ENCODE assay signal across 11 mouse cellular contexts in the genomic region with DNA sequence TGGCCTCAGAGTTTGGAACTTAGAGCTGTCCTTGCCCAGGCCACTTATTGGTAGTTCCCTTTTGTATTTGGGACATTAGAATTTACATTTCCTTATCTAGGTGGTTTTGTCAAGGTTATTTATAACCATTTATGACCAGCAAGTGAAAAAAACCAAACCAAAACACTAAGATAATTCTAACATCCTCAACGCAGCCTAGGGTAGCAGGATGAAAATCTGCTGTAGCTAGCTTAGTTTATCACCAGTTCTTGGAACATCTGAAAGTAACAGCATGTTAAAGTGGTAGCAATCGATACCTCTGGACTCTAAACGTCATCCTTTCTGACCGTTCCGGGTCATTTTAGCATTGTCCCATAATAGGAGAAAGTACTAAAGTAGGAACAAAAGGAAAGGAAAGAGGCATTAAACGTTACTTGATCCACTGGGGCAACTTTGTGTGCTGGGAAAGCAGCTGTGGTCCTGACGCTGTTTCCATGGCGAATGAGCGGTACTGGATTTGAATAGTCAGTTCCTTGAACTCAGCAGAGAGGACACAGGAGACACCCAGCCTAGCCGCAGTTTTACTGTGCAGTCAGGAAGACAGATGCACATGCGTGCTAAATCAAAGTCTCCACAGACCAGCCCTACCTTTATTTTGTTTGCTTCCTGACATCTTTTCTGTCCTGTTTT. TPM values are rescaled to one million over a fixed set of nuclear protein-coding genes. Genes with fewer than 3 reads are reported as not detected.
DNase-seq lines count a peak whose midpoint lies in the region; ATAC-seq and TF ChIP-seq lines count a peak whose summit lies in the region.
"Had no signal": no experiment of that assay in that cellular context is flagged by ENCODE, and none has a peak within 500 bp of the region (broad histone marks: within the 10 kb centered on the region; RNA-seq: fewer than 3 reads in every experiment).

No protein-coding gene starts in this region.

- peak; percentile 52; the same call in 1 of the 2 replicates for ATAC-seq in limb, embryonic 13.5 days (ENCODE audit: low FRiP score, low read depth)
- ATAC-seq in activated CD4-positive, CD25-positive, alpha-beta regulatory T cell, adult 4 months: no peak

- no peak for TF ChIP-seq EP300 in MEL (IDR thresholded peaks at IDR 0.05; ENCODE audit: low read depth in 1 of 2, low read length in 2 of 2)

- no peaks in the 10 kb centered on the region for H3K9me3 ChIP-seq in heart, embryonic 10.5 days
- no peaks in the 10 kb centered on the region for H3K9me3 ChIP-seq in MEL (replicated peaks; ENCODE audit: insufficient read depth, low read length)
- H3K9me3 ChIP-seq in forebrain, embryonic 10.5 days: no peaks in the 10 kb centered on the region
- no peaks in the 10 kb centered on the region for H3K9me3 ChIP-seq in limb, embryonic 13.5 days

- H3K36me3 ChIP-seq in heart, embryonic 10.5 days: no peaks in the 10 kb centered on the region
- peaks cover 0 to 6% of the 10 kb centered on the region in 2 experiments; a peak in 2 of 4 replicates for H3K36me3 ChIP-seq in MEL (ENCODE audit: control insufficient read depth in 1 of 2, insufficient read depth in 2 of 2, low read length in 2 of 2)
- no peaks in the 10 kb centered on the region for H3K36me3 ChIP-seq in forebrain, embryonic 10.5 days (replicated peaks)
- no peaks in the 10 kb centered on the region for H3K36me3 ChIP-seq in limb, embryonic 13.5 days

- TF ChIP-seq POLR2A in MEL (IDR thresholded peaks at IDR 0.05; ENCODE audit: control insufficient read depth in 1 of 2, insufficient read depth in 1 of 2, low read depth in 1 of 2, low read length in 2 of 2, poor library complexity in 1 of 2): no peak

- no peak for TF ChIP-seq RAD21 in MEL (IDR thresholded peaks at IDR 0.05; ENCODE audit: low read depth, low read length)

- H3K4me3 ChIP-seq in heart, embryonic 10.5 days: no peak overlapping the region
- peak overlapping the region; percentile 50 to 66 for H3K4me3 ChIP-seq in MEL (ENCODE audit: control insufficient read depth in 1 of 2, insufficient read depth in 1 of 2, low read depth in 2 of 2, low read length in 2 of 2)
- no peak overlapping the region for H3K4me3 ChIP-seq in forebrain, embryonic 10.5 days
- H3K4me3 ChIP-seq in limb, embryonic 13.5 days: no peak overlapping the region

- H3K27ac ChIP-seq in heart, embryonic 10.5 days: no peak overlapping the region
- peak overlapping the region; percentile 65 for H3K27ac ChIP-seq in MEL (ENCODE audit: control insufficient read depth, low read depth, low read length)
- H3K27ac ChIP-seq in forebrain, embryonic 10.5 days: no peak overlapping the region
- no peak overlapping the region; the same call in 1 of the 2 replicates for H3K27ac ChIP-seq in limb, embryonic 13.5 days
- H3K27ac ChIP-seq: macrophage had no signal

- peak; percentile 17 to 40 for DNase-seq in heart, adult 18-20 months
- DNase-seq in heart, embryonic 10.5 days (ENCODE audit: low spot score): no peak
- DNase-seq in MEL (ENCODE audit: low read depth, low spot score): peak; percentile 16
- peak; percentile 33 for DNase-seq in forebrain, embryonic 10.5 days (ENCODE audit: extremely low spot score, low spot score)
- DNase-seq in urinary bladder, adult 2 months (ENCODE audit: low spot score): no peak
- no peak for DNase-seq in ovary, postnatal 36 days (ENCODE audit: low spot score)
- DNase-seq: cerebellum, adult 11-12 months; spleen, adult 18-20 months had no signal

- H3K9ac ChIP-seq in MEL (ENCODE audit: control insufficient read depth, low read depth, low read length, poor library complexity, severe bottlenecking): peak overlapping the region; percentile 53
- H3K9ac ChIP-seq in limb, embryonic 13.5 days: no peak overlapping the region

- no peaks in the 10 kb centered on the region for H3K27me3 ChIP-seq in heart, embryonic 10.5 days (ENCODE audit: insufficient read depth, poor library complexity, severe bottlenecking)
- no peaks in the 10 kb centered on the region for H3K27me3 ChIP-seq in MEL (ENCODE audit: control insufficient read depth in 1 of 2, insufficient read depth in 2 of 2, low read length in 2 of 2)
- H3K27me3 ChIP-seq in forebrain, embryonic 10.5 days (ENCODE audit: poor library complexity, severe bottlenecking): peaks cover 81% of the 10 kb centered on the region
- H3K27me3 ChIP-seq in limb, embryonic 13.5 days: no peaks in the 10 kb centered on the region

- H3K4me2 ChIP-seq in limb, embryonic 13.5 days (replicated peaks): peak overlapping the region; percentile 1; the same call in 1 of the 2 replicates

- no peaks in the 10 kb centered on the region for H3K79me2 ChIP-seq in MEL (ENCODE audit: control insufficient read depth, insufficient read depth, low read length, poor library complexity)

- H3K4me1 ChIP-seq in heart, embryonic 10.5 days: peaks cover 30% of the 10 kb centered on the region
- H3K4me1 ChIP-seq in MEL (ENCODE audit: control insufficient read depth in 1 of 2, insufficient read depth in 2 of 2, low read length in 2 of 2): peaks cover 2 to 3% of the 10 kb centered on the region in 2 experiments; a peak in 2 of 4 replicates
- H3K4me1 ChIP-seq in forebrain, embryonic 10.5 days: peaks cover 31% of the 10 kb centered on the region
- peaks cover 40% of the 10 kb centered on the region for H3K4me1 ChIP-seq in limb, embryonic 13.5 days

- WGBS in heart, embryonic 10.5 days: 81% methylated on average over 11 of the region's 11 CpGs
- WGBS in forebrain, embryonic 10.5 days: 51% methylated on average over 11 of the region's 11 CpGs
- WGBS in limb, embryonic 13.5 days: 53% methylated on average over 11 of the region's 11 CpGs

- no peak for TF ChIP-seq CTCF in MEL (IDR thresholded peaks at IDR 0.05 in 2 of 3, conservative IDR thresholded peaks at IDR 0.05 in 1 of 3; ENCODE audit: control insufficient read depth in 1 of 3, insufficient read depth in 1 of 3, low read depth in 2 of 3, low read length in 3 of 3, poor library complexity in 1 of 3, severe bottlenecking in 1 of 3)

TF ChIP-seq in MEL, 35 proteins besides CTCF, POLR2A, EP300 and RAD21:
- no peak for TF ChIP-seq BHLHE40 (IDR thresholded peaks at IDR 0.05; ENCODE audit: borderline replicate concordance, low read depth, low read length)
- no peak for TF ChIP-seq ZC3H11A (IDR thresholded peaks at IDR 0.05; ENCODE audit: low read depth, low read length)
- TF ChIP-seq USF2 (IDR thresholded peaks at IDR 0.05; ENCODE audit: borderline replicate concordance in 1 of 2, insufficient read depth in 1 of 2, low read depth in 1 of 2, low read length in 2 of 2): no peak
- TF ChIP-seq JUND (IDR thresholded peaks at IDR 0.05; ENCODE audit: low read depth, low read length): no peak
- TF ChIP-seq UBTF (IDR thresholded peaks at IDR 0.05; ENCODE audit: borderline replicate concordance, insufficient read depth, low read depth, low read length): no peak
- no peak for TF ChIP-seq MXI1 (IDR thresholded peaks at IDR 0.05; ENCODE audit: low read depth, low read length)
- no peak for TF ChIP-seq TBP (IDR thresholded peaks at IDR 0.05; ENCODE audit: low read depth, low read length)
- TF ChIP-seq MAZ (IDR thresholded peaks at IDR 0.05; ENCODE audit: low read depth, low read length): no peak
- no peak for TF ChIP-seq POLR2AphosphoS5 (IDR thresholded peaks at IDR 0.05; ENCODE audit: borderline replicate concordance, low read depth, low read length)
- no peak for TF ChIP-seq CHD2 (IDR thresholded peaks at IDR 0.05; ENCODE audit: low read length)
- no peak for TF ChIP-seq POLR2AphosphoS2 (IDR thresholded peaks at IDR 0.05; ENCODE audit: low read length)
- TF ChIP-seq NELFE (IDR thresholded peaks at IDR 0.05; ENCODE audit: low read depth, low read length): no peak
- TF ChIP-seq USF1 (IDR thresholded peaks at IDR 0.05; ENCODE audit: low read depth, low read length): no peak
- TF ChIP-seq KAT2A (conservative IDR thresholded peaks at IDR 0.05; ENCODE audit: low read depth, low read length): no peak
- no peak for TF ChIP-seq MAFK (IDR thresholded peaks at IDR 0.05; ENCODE audit: borderline replicate concordance, low read depth, low read length)
- TF ChIP-seq SIN3A (IDR thresholded peaks at IDR 0.05; ENCODE audit: low read length): no peak
- TF ChIP-seq GATA1 (IDR thresholded peaks at IDR 0.05; ENCODE audit: low read depth, low read length): no peak

RNA-seq across cellular contexts. Expression of a gene that starts 42.1 kb away (rescaled TPM):
- total RNA-seq in heart, adult 18-20 months (2021): 10 to 100 TPM; 23.3 to 23.6 TPM
- 10.2 and 12.7 TPM in 2 replicates for polyA plus RNA-seq in heart, embryonic 10.5 days (2016; fragmentation: Nextera tagmentation; extraction: Ambion mirVana)
- total RNA-seq in MEL (2012; rRNA removed): 4.3 TPM in 2 replicates
- polyA plus RNA-seq in MEL (2012; ENCODE audit: insufficient read depth in 1 of 2, insufficient read length in 2 of 2, low read depth in 1 of 2, low replicate concordance in 2 of 2, missing spikeins in 1 of 2): 1 to 10 TPM in 1 of 2 experiments, not detected in 1; 4.5 TPM
- 7.2 and 8.4 TPM in 2 replicates for polyA plus RNA-seq in forebrain, embryonic 10.5 days (2016; fragmentation: Nextera tagmentation; extraction: Ambion mirVana)
- 21.1 and 23.2 TPM in 2 replicates for polyA plus RNA-seq in limb, embryonic 13.5 days (2015; fragmentation: Nextera tagmentation; extraction: Ambion mirVana)
- 26.8 and 28.4 TPM in 2 replicates for polyA plus RNA-seq in urinary bladder, adult 2 months (2012; rRNA removed)
- under 1 TPM in 1 of 2 experiments, not detected in 1; 0.42 TPM for polyA plus RNA-seq in activated CD4-positive, CD25-positive, alpha-beta regulatory T cell, adult 4 months (2017; shearing (Covaris generic))

RNA-seq across cellular contexts. Expression of a gene that starts 58.1 kb away (rescaled TPM):
- total RNA-seq in heart, adult 18-20 months (2021): 1 to 10 TPM; 3.8 to 4.1 TPM
- polyA plus RNA-seq in heart, embryonic 10.5 days (2016; fragmentation: Nextera tagmentation; extraction: Ambion mirVana): 24.1 and 29.8 TPM in 2 replicates
- total RNA-seq in MEL (2012; rRNA removed): 14.1 and 15.8 TPM in 2 replicates
- 10 to 100 TPM in 1 of 2 experiments, not detected in 1; 39.0 TPM for polyA plus RNA-seq in MEL (2012; ENCODE audit: insufficient read depth in 1 of 2, insufficient read length in 2 of 2, low read depth in 1 of 2, low replicate concordance in 2 of 2, missing spikeins in 1 of 2)
- 58.9 and 63.7 TPM in 2 replicates for polyA plus RNA-seq in forebrain, embryonic 10.5 days (2016; fragmentation: Nextera tagmentation; extraction: Ambion mirVana)
- polyA plus RNA-seq in limb, embryonic 13.5 days (2015; fragmentation: Nextera tagmentation; extraction: Ambion mirVana): 47.6 and 51.7 TPM in 2 replicates
- 9.4 and 9.5 TPM in 2 replicates for polyA plus RNA-seq in urinary bladder, adult 2 months (2012; rRNA removed)
- 1 to 10 TPM; 8.5 to 9.7 TPM for polyA plus RNA-seq in activated CD4-positive, CD25-positive, alpha-beta regulatory T cell, adult 4 months (2017; shearing (Covaris generic))

Comparison
In these comparisons a context has a peak if more than half of its experiments do, and no peak if none do; other contexts are left out.
1. DNase-seq: peak in heart, adult 18-20 months (2 of 2), MEL (single experiment) and forebrain, embryonic 10.5 days (single experiment); none in heart, embryonic 10.5 days (single experiment), urinary bladder, adult 2 months (single experiment) and ovary, postnatal 36 days (single experiment).
2. H3K4me3 ChIP-seq: peak in MEL (2 of 2); none in heart, embryonic 10.5 days (single experiment), forebrain, embryonic 10.5 days (single experiment) and limb, embryonic 13.5 days (single experiment).